Mouse (Mus musculus) limb, embryonic 11.5 days (tissue): ENCODE data around the gene Col5a3. TPM values are rescaled to one million over a fixed set of nuclear protein-coding genes. Genes with fewer than 3 reads are reported as not detected.

Experiments used
- ATAC-seq: fragments of 200-750 bp; cut with Nextera tagmentation; 2 replicates; pipeline ENCODE4 v1.8.0; 2017; ENCODE audit warnings: low read depth; ENCODE audit not compliant: insufficient number of reproducible peaks, low FRiP score, low TSS enrichment
- DNase-seq: peaks from one replicate; pipeline ENCODE4 v3.0.0-alpha.2; 2015; ENCODE audit warnings: low spot score
- H3K27ac ChIP-seq: fragments of 300-500 bp; sonication (generic); replicated peaks from 2 replicates; pipeline ENCODE4 v1.5.1; 2014; ENCODE audit warnings: low read depth, mild to moderate bottlenecking, low read length
- H3K27me3 ChIP-seq: fragments of 300-500 bp; sonication (generic); 2 replicates; pipeline ENCODE4 v1.6.1; 2014; ENCODE audit warnings: mild to moderate bottlenecking, low read length, mixed read lengths; ENCODE audit not compliant: control insufficient read depth, insufficient read depth
- H3K36me3 ChIP-seq: fragments of 300-500 bp; sonication (generic); 2 replicates; pipeline ENCODE4 v1.6.1; 2014; ENCODE audit warnings: mild to moderate bottlenecking, low read length, moderate library complexity, mixed read lengths; ENCODE audit not compliant: control insufficient read depth, insufficient read depth
- H3K4me1 ChIP-seq: fragments of 300-500 bp; sonication (generic); 2 replicates; pipeline ENCODE4 v1.6.1; 2014; ENCODE audit warnings: low read length, mixed read lengths; ENCODE audit not compliant: control insufficient read depth, insufficient read depth
- H3K4me2 ChIP-seq: fragments of 300-500 bp; sonication (generic); 2 replicates; pipeline ENCODE4 v1.6.1; 2014; ENCODE audit warnings: low read depth, mild to moderate bottlenecking, moderate library complexity; ENCODE audit not compliant: severe bottlenecking
- H3K4me3 ChIP-seq: fragments of 300-500 bp; sonication (generic); 2 replicates; pipeline ENCODE4 v1.5.1; 2014; ENCODE audit warnings: low read depth, low read length
- H3K9ac ChIP-seq: fragments of 300-500 bp; sonication (generic); 2 replicates; pipeline ENCODE4 v1.6.1; 2014; ENCODE audit warnings: mild to moderate bottlenecking, low read length
- H3K9me3 ChIP-seq: fragments of 300-500 bp; sonication (generic); 2 replicates; pipeline ENCODE4 v1.6.1; 2016; ENCODE audit warnings: low read length; ENCODE audit not compliant: control insufficient read depth
- WGBS: fragments of 180-500 bp; shearing (Covaris S2); extraction: QIAGEN DNeasy Blood & Tissue Kit; methylation state at CpG from one replicate; pipeline ENCODE4 v1.1.7; 2014; 5-methylcytosine and 5-hydroxymethylcytosine counted together
- polyA plus RNA-seq: library from polyadenylated mRNA; unstranded; fragments of >200 nt; fragmentation: Nextera tagmentation; extraction: Ambion mirVana; gene quantifications from 2 replicates; pipeline ENCODE4 v1.2.1, GENCODE M21; 2014

Gene Col5a3
- polyA plus RNA-seq, 1 experiment from 2014 or later, result 0.21 TPM

GRCm38 (mm10) chr9:20820001-20820400 is 5.1 kb upstream of the Col5a3 start:
- WGBS, result 85% methylated on average over 5 of the region's 5 CpGs
- H3K36me3 ChIP-seq, result no peaks in the 10 kb centered on the region
- H3K9ac ChIP-seq, result no peak overlapping the region

GRCm38 (mm10) chr9:20818236-20818635 is 3.4 kb upstream of the Col5a3 start, which contains the start of gene Rdh8:
Rdh8 (plus strand) TSS chr9:20818503.
- no peak within 1 kb of the TSS for H3K4me3 ChIP-seq
- no peak within 1 kb of the TSS for H3K27ac ChIP-seq
- no peak for ATAC-seq
- no peak for DNase-seq
- H3K9ac ChIP-seq, result no peak within 1 kb of the TSS
- no peaks in the 10 kb centered on the region for H3K9me3 ChIP-seq
- 81% methylated on average over 6 of the region's 6 CpGs for WGBS
- no peaks in the 10 kb centered on the region for H3K36me3 ChIP-seq
- no peak within 1 kb of the TSS for H3K4me2 ChIP-seq
- H3K4me1 ChIP-seq, result no peaks in the 10 kb centered on the region
- H3K27me3 ChIP-seq, result 0 out of 2 replicates have a peak, but pooled peaks cover 4% of the 10 kb centered on the region

More at GRCm38 (mm10) chr9:20820001-20820400, 5.1 kb upstream of the Col5a3 start:
- no peak for ATAC-seq
- H3K27me3 ChIP-seq, result no peaks in the 10 kb centered on the region
- H3K4me3 ChIP-seq, result no peak overlapping the region
- no peak for DNase-seq
- H3K9me3 ChIP-seq, result no peaks in the 10 kb centered on the region
- no peaks in the 10 kb centered on the region for H3K4me1 ChIP-seq
- H3K4me2 ChIP-seq, result no peak overlapping the region
- no peak overlapping the region for H3K27ac ChIP-seq

GRCm38 (mm10) chr9:20812537-20813271 is 2.2 kb downstream of the Col5a3 start:
- 0 out of 2 replicates have a peak, but pooled peaks cover 4% of the 10 kb centered on the region for H3K27me3 ChIP-seq
- H3K4me3 ChIP-seq, result no peak overlapping the region
- ATAC-seq, result no peak
- 13% methylated on average over 19 of the region's 19 CpGs for WGBS
- H3K27ac ChIP-seq, result no peak overlapping the region
- DNase-seq, result peak; percentile 79
- H3K4me2 ChIP-seq, result no peak overlapping the region
- no peaks in the 10 kb centered on the region for H3K9me3 ChIP-seq
- no peak overlapping the region for H3K9ac ChIP-seq
- H3K36me3 ChIP-seq, result no peaks in the 10 kb centered on the region
- no peaks in the 10 kb centered on the region for H3K4me1 ChIP-seq

- 50% methylated on average over 1 of the region's 1 CpGs for WGBS
- no peak for DNase-seq
Measured at GRCm38 (mm10) chr9:20810773-20811172, 4.1 kb downstream of the Col5a3 start.

GRCm38 (mm10) chr9:20810271-20810670 is 4.6 kb downstream of the Col5a3 start:
- H3K9me3 ChIP-seq, result no peaks in the 10 kb centered on the region
- no peak overlapping the region for H3K4me3 ChIP-seq
- no peak for ATAC-seq
- H3K36me3 ChIP-seq, result no peaks in the 10 kb centered on the region
- H3K27me3 ChIP-seq, result 0 out of 2 replicates have a peak, but pooled peaks cover 4% of the 10 kb centered on the region
- H3K9ac ChIP-seq, result no peak overlapping the region
- H3K27ac ChIP-seq, result no peak overlapping the region
- no peaks in the 10 kb centered on the region for H3K4me1 ChIP-seq
- DNase-seq, result no peak
- no peak overlapping the region for H3K4me2 ChIP-seq
- 53% methylated on average over 4 of the region's 4 CpGs for WGBS

More at GRCm38 (mm10) chr9:20810773-20811172, 4.1 kb downstream of the Col5a3 start:
- Histone ChIP-seq H3K27me3 (0 out of 2 replicates have a peak, but pooled peaks cover 4% of the 10 kb centered on the region), H3K4me1 (no peaks in the 10 kb centered on the region), H3K27ac (no peak overlapping the region), H3K9ac (no peak overlapping the region), H3K36me3 (no peaks in the 10 kb centered on the region), H3K4me3 (no peak overlapping the region), H3K4me2 (no peak overlapping the region), H3K9me3 (no peaks in the 10 kb centered on the region)
- ATAC-seq, result no peak

- DNase-seq, result no peak
- ATAC-seq, result no peak
- peaks cover 3% of the 10 kb centered on the region; the same call in 1 of the 2 replicates for H3K9me3 ChIP-seq
- no peak overlapping the region for H3K4me2 ChIP-seq
- H3K9ac ChIP-seq, result no peak overlapping the region
- no peak overlapping the region for H3K4me3 ChIP-seq
- no peak overlapping the region for H3K27ac ChIP-seq
- H3K36me3 ChIP-seq, result no peaks in the 10 kb centered on the region
- WGBS, result 46% methylated on average over 5 of the region's 5 CpGs
- no peaks in the 10 kb centered on the region for H3K4me1 ChIP-seq
- H3K27me3 ChIP-seq, result no peaks in the 10 kb centered on the region
Measured at GRCm38 (mm10) chr9:20805706-20806105, 9.2 kb downstream of the Col5a3 start.

GRCm38 (mm10) chr9:20805159-20805495 is 9.7 kb downstream of the Col5a3 start:
- no peak for DNase-seq
- no peak overlapping the region for H3K9ac ChIP-seq
- WGBS, result 86% methylated on average over 3 of the region's 3 CpGs
- no peak overlapping the region for H3K27ac ChIP-seq
- H3K4me1 ChIP-seq, result no peaks in the 10 kb centered on the region
- ATAC-seq, result no peak
- no peaks in the 10 kb centered on the region for H3K36me3 ChIP-seq
- H3K9me3 ChIP-seq, result peaks cover 3% of the 10 kb centered on the region; the same call in 1 of the 2 replicates
- H3K27me3 ChIP-seq, result no peaks in the 10 kb centered on the region
- H3K4me2 ChIP-seq, result no peak overlapping the region
- no peak overlapping the region for H3K4me3 ChIP-seq

- peak; percentile 50 for DNase-seq
Measured at GRCm38 (mm10) chr9:20804266-20805158, 10.4 kb downstream of the Col5a3 start.

More at GRCm38 (mm10) chr9:20804266-20805158, 10.4 kb downstream of the Col5a3 start:
- Histone ChIP-seq H3K36me3 (no peaks in the 10 kb centered on the region), H3K9me3 (peaks cover 3% of the 10 kb centered on the region; the same call in 1 of the 2 replicates), H3K27me3 (no peaks in the 10 kb centered on the region), H3K9ac (no peak overlapping the region), H3K27ac (no peak overlapping the region), H3K4me1 (no peaks in the 10 kb centered on the region), H3K4me2 (no peak overlapping the region), H3K4me3 (no peak overlapping the region)
- ATAC-seq, result no peak
- 84% methylated on average over 13 of the region's 13 CpGs for WGBS
